Mouse (Mus musculus): Measurements from ENCODE around the gene Serpina5. TPM values are rescaled to one million over a fixed set of nuclear protein-coding genes. Genes with fewer than 3 reads are reported as not detected.

Gene Serpina5
- polyA plus RNA-seq (2016; fragmentation: Nextera tagmentation; extraction: Ambion mirVana), result not detected in 2 replicates

DNA sequence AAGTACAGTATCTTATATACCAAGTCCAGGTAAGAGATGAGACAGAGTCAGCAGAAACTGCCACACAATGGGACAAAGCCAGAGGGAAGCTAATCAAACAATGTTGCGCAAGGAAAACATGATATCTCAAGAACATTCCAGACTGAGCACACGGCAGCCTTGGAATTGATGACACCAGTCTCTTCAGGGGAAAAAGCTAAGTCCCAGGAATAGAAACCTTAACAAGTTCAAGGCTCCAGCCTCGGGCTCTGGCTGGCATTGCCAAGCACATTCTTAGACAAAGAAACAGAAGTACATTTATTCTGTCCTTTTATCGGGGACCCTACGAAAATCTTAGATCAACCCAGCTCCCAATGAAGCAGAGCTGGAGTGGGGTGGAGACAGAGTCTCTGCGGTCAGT, at the start of gene Serpina5:
Gene Serpina5, plus strand, starts transcription at position 346 of the 400 bp plus-strand sequence.
- Histone ChIP-seq H3K27ac (no peak within 1 kb of the TSS), H3K36me3 (replicated peaks) (no peaks in the 10 kb centered on the region), H3K4me3 (replicated peaks) (no peak within 1 kb of the TSS), H3K4me1 (no peaks in the 10 kb centered on the region), H3K27me3 (no peaks in the 10 kb centered on the region), H3K9ac (no peak within 1 kb of the TSS), H3K4me2 (no peak within 1 kb of the TSS), H3K9me3 (no peaks in the 10 kb centered on the region)
- 89% methylated on average over 6 of the region's 6 CpGs for WGBS
- ATAC-seq (ENCODE audit: low FRiP score), result no peak

DNA sequence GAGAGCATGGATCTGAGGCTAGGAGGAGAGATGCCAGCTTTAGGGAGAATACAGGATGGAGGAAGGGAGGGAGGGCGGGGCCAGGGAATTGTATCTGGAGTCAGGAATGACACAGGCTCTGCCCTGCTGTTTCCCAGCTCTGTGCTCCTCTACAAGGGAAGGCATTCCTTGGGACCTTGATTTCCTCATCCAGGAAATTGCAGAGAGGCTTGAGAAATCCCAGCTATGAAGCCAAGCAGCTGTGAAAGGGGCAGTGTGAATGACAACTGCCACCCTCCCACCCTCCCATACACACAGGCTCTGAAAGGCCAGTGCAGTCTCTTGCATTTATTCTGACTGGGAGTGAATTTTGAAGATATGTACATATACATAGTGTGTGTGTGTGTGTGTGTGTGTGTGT, 46.9 kb upstream of the Serpina5 start:
- 58% methylated on average over 1 of the region's 1 CpGs for WGBS
- no peak for ATAC-seq (ENCODE audit: low FRiP score)
- no peak overlapping the region for H3K4me3 ChIP-seq (replicated peaks)
- no peaks in the 10 kb centered on the region for H3K9me3 ChIP-seq
- H3K4me1 ChIP-seq, result no peaks in the 10 kb centered on the region
- no peaks in the 10 kb centered on the region for H3K36me3 ChIP-seq (replicated peaks)
- H3K9ac ChIP-seq, result no peak overlapping the region
- no peaks in the 10 kb centered on the region for H3K27me3 ChIP-seq
- no peak overlapping the region for H3K4me2 ChIP-seq
- H3K27ac ChIP-seq, result no peak overlapping the region

DNA sequence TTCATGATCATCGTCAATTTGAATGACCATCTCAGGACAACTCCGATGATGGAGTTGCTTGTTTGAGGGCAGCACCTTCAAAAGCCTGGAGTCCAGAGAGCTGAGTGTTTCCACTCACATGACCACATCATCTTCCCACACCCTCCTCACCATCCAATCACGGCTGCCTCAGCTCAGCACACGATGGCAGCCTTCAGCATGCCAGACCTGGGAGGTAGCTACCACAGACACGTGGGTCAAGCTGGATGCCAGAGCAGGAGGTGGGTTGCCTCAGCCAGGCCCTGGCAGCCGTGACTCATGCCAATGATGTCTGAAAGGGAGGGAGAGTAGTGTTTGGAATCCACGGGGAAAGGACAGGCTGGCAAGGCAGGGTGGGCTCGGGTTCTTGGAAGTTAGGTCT, 45.2 kb upstream of the Serpina5 start:
- Histone ChIP-seq H3K9me3 (no peaks in the 10 kb centered on the region), H3K4me2 (no peak overlapping the region), H3K9ac (no peak overlapping the region), H3K27ac (no peak overlapping the region), H3K27me3 (no peaks in the 10 kb centered on the region), H3K4me3 (replicated peaks) (no peak overlapping the region), H3K4me1 (no peaks in the 10 kb centered on the region), H3K36me3 (replicated peaks) (no peaks in the 10 kb centered on the region)
- no peak for ATAC-seq (ENCODE audit: low FRiP score)
- WGBS, result 87% methylated on average over 8 of the region's 8 CpGs

DNA sequence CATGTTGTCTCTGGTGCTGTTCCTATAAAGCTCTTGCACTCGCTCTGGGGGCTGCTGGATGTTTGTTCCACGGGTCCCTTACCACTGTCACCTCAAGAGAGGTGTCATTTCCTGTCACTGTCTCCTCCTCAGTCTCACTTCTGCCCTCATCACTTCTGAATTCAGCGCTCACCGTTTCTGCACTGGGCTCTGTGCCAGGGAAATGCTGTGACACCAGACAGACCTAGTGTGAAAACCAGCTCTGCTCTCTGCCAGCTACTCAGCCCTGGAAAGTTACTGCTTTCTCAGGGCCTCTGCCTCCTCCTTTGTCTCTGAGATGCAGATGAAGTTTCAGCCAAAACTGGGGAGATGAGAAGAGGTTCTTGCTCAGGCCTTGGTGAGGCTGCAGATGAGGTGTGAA, 43.9 kb upstream of the Serpina5 start:
- H3K27me3 ChIP-seq, result no peaks in the 10 kb centered on the region
- H3K9me3 ChIP-seq, result no peaks in the 10 kb centered on the region
- WGBS, result 53% methylated on average over 4 of the region's 4 CpGs
- no peaks in the 10 kb centered on the region for H3K4me1 ChIP-seq
- no peak for ATAC-seq (ENCODE audit: low FRiP score)
- H3K36me3 ChIP-seq (replicated peaks), result no peaks in the 10 kb centered on the region
- H3K27ac ChIP-seq, result no peak overlapping the region
- no peak overlapping the region for H3K9ac ChIP-seq
- no peak overlapping the region for H3K4me3 ChIP-seq (replicated peaks)
- H3K4me2 ChIP-seq, result no peak overlapping the region

DNA sequence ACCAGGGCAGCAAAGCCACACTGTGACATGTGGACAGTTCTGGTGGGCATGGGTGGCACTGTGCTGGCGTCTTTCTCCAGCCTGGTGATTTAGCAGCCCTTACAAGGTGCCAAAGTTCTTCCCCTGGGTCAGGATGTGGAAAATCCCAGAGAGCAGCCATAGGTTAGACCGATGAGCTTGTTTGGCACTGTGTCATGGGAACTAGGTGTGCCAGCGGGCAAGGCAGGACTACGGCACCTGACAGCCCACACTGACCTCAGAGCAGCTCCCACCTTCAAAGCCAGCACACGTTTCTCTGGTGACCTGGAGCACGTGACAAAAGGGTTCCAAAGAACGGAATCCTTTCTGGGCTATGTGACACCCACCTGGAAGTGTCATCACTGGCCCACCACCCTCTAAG, 43.4 kb upstream of the Serpina5 start:
- Histone ChIP-seq H3K9ac (no peak overlapping the region), H3K4me3 (replicated peaks) (no peak overlapping the region), H3K4me1 (no peaks in the 10 kb centered on the region), H3K9me3 (no peaks in the 10 kb centered on the region), H3K36me3 (replicated peaks) (no peaks in the 10 kb centered on the region), H3K27ac (no peak overlapping the region), H3K4me2 (no peak overlapping the region), H3K27me3 (no peaks in the 10 kb centered on the region)
- WGBS, result 86% methylated on average over 7 of the region's 7 CpGs
- no peak for ATAC-seq (ENCODE audit: low FRiP score)

DNA sequence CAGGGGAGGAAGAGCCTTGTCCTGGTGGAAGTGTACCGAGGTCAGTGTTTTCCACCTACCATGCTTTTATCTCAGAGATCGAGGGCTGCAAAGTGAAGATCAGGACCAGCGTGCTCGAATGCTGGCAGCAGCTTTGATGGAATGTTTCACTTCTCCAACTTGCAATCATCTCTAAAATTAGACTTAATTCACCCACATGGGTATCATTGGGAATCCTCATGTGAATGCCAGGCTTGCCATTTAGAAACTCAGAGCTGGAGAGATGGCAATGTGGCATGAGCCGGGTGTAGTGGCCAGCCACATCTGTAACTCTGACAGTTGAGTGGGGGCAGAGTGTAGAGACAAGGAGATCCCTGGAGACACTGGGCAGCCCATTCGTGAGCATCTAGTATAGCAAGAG, 40.8 kb upstream of the Serpina5 start:
- Histone ChIP-seq H3K27ac (no peak overlapping the region), H3K27me3 (no peaks in the 10 kb centered on the region), H3K9me3 (no peaks in the 10 kb centered on the region), H3K4me3 (replicated peaks) (no peak overlapping the region), H3K4me1 (no peaks in the 10 kb centered on the region), H3K36me3 (replicated peaks) (no peaks in the 10 kb centered on the region), H3K9ac (no peak overlapping the region), H3K4me2 (no peak overlapping the region)
- WGBS, result 90% methylated on average over 6 of the region's 6 CpGs
- ATAC-seq (ENCODE audit: low FRiP score), result no peak

DNA sequence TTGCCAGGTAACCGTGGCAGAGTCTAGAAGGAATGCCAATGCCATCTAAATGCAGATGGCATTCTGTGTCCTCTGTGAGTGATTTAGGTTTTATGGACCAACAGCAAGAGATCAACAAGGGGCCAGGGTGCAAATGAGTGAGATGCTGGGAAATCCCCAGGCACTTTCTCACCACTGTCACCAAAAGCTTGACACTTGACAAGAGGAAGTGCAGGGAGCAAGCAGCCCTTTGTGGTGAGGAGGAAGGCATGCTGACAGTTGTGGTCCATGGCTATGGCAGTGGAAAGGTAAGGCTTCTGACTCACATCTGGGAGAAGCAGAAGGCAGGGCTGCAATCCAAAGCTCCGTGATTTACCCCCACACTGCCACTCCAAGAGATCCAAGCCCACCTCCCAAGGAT, 39.1 kb upstream of the Serpina5 start:
- ATAC-seq (ENCODE audit: low FRiP score), result no peak
- Histone ChIP-seq H3K27ac (no peak overlapping the region), H3K4me1 (no peaks in the 10 kb centered on the region), H3K4me2 (no peak overlapping the region), H3K4me3 (replicated peaks) (no peak overlapping the region), H3K9me3 (no peaks in the 10 kb centered on the region), H3K27me3 (no peaks in the 10 kb centered on the region), H3K9ac (no peak overlapping the region), H3K36me3 (replicated peaks) (no peaks in the 10 kb centered on the region)
- 74% methylated on average over 2 of the region's 2 CpGs for WGBS

DNA sequence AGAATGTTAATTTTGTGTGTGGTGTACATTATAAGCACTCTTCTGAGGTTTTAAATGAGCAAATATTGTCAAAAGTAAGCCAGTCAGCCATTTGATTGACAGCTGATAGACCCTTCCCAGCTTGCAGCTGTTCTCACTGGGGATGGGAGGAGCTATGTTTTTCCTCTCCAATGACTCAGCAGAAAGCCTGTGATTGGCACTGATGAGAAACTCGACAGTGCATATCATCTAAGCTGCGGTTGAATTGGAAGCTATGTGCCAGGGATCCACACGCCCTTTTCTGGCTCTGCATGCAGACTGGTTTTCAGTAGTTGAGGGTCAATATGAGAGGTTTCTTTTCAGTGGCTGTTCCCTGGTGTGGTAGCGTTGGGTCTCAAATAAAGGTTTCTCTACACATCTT, 36.4 kb upstream of the Serpina5 start:
- H3K27me3 ChIP-seq, result no peaks in the 10 kb centered on the region
- H3K4me2 ChIP-seq, result no peak overlapping the region
- no peaks in the 10 kb centered on the region for H3K4me1 ChIP-seq
- H3K4me3 ChIP-seq (replicated peaks), result no peak overlapping the region
- no peak overlapping the region for H3K9ac ChIP-seq
- H3K36me3 ChIP-seq (replicated peaks), result no peaks in the 10 kb centered on the region
- WGBS, result 57% methylated on average over 4 of the region's 4 CpGs
- H3K9me3 ChIP-seq, result no peaks in the 10 kb centered on the region
- no peak overlapping the region for H3K27ac ChIP-seq
- no peak for ATAC-seq (ENCODE audit: low FRiP score)

DNA sequence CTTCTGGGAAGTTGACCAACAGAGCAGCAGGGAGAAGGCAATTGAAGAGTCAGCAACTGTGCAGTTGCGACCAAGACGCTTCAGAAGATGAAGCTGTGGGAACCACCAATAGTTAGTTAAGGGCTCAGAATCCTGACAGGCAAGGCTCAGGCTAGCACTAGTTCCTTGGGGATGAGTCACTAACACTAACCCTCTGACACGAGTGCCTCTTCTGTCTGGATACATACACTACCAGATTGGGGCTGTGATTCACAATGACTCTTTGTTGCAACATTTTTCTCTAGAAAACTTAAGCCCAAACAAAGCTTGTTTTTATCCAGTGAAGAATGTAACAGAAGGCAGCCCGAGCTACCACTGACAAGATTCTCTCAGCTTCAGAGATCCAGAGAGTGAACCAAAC, 35.9 kb upstream of the Serpina5 start:
- WGBS, result 83% methylated on average over 4 of the region's 4 CpGs
- H3K27me3 ChIP-seq, result no peaks in the 10 kb centered on the region
- no peaks in the 10 kb centered on the region for H3K36me3 ChIP-seq (replicated peaks)
- H3K9me3 ChIP-seq, result no peaks in the 10 kb centered on the region
- no peak overlapping the region for H3K27ac ChIP-seq
- no peaks in the 10 kb centered on the region for H3K4me1 ChIP-seq
- no peak overlapping the region for H3K9ac ChIP-seq
- no peak overlapping the region for H3K4me3 ChIP-seq (replicated peaks)
- ATAC-seq (ENCODE audit: low FRiP score), result no peak
- no peak overlapping the region for H3K4me2 ChIP-seq

DNA sequence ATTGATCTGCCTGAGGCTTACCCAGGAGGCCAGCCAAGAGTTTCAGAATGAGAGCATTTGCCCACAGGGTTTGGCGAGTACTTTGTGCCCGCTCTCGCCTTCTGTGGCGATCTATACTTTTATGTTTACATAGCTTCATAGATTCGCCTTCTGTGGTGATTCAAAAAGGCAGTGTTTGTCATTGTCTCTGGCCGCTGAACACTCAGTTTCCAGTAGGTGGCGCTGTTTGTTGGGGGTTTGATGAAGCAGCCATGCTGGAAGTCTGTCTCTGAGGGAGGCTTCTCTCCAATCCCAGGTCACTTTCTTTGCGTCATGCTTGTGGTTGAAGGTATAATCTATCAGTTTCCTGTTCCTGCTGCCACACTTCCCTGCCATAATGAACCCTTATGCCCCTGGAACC, 34.7 kb upstream of the Serpina5 start:
- H3K36me3 ChIP-seq (replicated peaks), result no peaks in the 10 kb centered on the region
- ATAC-seq (ENCODE audit: low FRiP score), result 0 out of 2 replicates have a peak, but pooled peaks have one; percentile 20
- no peak overlapping the region for H3K4me2 ChIP-seq
- no peaks in the 10 kb centered on the region for H3K9me3 ChIP-seq
- H3K9ac ChIP-seq, result no peak overlapping the region
- H3K4me3 ChIP-seq (replicated peaks), result no peak overlapping the region
- H3K27me3 ChIP-seq, result no peaks in the 10 kb centered on the region
- H3K27ac ChIP-seq, result no peak overlapping the region
- 30% methylated on average over 8 of the region's 8 CpGs for WGBS
- H3K4me1 ChIP-seq, result no peaks in the 10 kb centered on the region

DNA sequence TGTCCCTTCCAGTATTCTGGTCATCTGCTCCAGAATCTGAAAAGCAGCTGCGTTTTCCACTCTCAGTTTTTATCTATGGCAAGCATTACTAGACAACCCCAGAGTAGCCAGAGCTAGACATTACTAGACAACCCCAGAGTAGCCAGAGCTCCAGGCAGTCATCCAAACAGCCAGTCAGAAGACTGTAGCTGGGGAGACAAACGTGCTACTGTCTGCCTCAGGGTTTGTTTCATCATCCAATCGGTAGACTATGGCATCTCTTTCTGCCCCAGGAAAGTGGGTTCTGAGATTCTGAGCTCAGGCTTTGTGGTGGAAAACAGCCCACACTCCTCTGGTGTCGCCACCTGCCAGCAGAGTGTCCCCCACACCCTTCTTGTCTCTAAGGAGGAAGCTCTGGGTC, 33.4 kb upstream of the Serpina5 start:
- 31% methylated on average over 4 of the region's 4 CpGs for WGBS
- Histone ChIP-seq H3K36me3 (replicated peaks) (no peaks in the 10 kb centered on the region), H3K9me3 (no peaks in the 10 kb centered on the region), H3K27me3 (no peaks in the 10 kb centered on the region), H3K27ac (no peak overlapping the region), H3K4me1 (no peaks in the 10 kb centered on the region), H3K9ac (no peak overlapping the region), H3K4me3 (replicated peaks) (0 out of 2 replicates have a peak overlapping the region, but pooled peaks have one; percentile 7), H3K4me2 (peak overlapping the region; percentile 34)
- ATAC-seq (ENCODE audit: low FRiP score), result peak; percentile 72; the same call in 1 of the 2 replicates

DNA sequence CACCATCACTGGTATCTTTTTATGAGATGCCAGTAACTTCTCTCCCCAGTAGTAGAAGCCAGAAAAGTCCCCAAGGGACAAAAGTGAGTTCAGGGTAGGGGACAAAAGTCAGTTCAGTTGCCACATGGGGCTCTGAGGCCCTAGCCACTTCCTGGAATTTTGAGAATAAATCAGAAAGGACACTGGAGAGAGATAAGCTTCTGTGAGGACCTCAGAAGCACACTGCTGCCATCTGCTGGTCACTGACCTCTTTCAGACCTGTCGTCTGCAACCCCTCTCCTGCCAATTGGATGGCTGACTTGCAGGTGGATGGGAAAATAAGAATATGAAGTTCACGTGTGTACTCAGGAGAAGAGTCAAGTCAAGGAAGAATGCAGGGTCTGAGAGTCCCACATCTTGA, 31.3 kb upstream of the Serpina5 start:
- Histone ChIP-seq H3K27me3 (no peaks in the 10 kb centered on the region), H3K36me3 (replicated peaks) (no peaks in the 10 kb centered on the region), H3K27ac (no peak overlapping the region), H3K9me3 (no peaks in the 10 kb centered on the region), H3K4me1 (no peaks in the 10 kb centered on the region), H3K4me3 (replicated peaks) (no peak overlapping the region), H3K9ac (no peak overlapping the region), H3K4me2 (no peak overlapping the region)
- peak; percentile 42; the same call in 1 of the 2 replicates for ATAC-seq (ENCODE audit: low FRiP score)
- 13% methylated on average over 2 of the region's 2 CpGs for WGBS

DNA sequence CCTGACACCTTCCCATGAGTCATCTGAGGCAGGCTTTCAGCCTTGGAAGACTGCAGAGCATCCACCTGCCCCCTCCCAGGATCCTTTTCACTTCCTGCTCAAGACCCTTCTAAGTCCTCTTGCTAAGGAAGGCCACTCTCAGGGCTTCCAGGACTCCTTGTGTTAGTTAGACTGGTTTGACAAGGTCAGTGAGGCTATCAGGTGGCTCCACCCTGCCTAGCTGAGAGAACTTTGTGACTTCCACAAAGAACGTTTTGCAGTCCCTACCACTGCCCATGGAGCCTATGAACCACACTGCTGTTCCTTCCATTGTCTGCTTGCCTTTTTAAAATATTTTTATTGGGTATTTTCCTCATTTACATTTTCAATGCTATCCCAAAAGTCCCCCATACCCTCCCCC, 29.2 kb upstream of the Serpina5 start:
- Histone ChIP-seq H3K9me3 (no peaks in the 10 kb centered on the region), H3K9ac (no peak overlapping the region), H3K27ac (no peak overlapping the region), H3K27me3 (no peaks in the 10 kb centered on the region), H3K4me2 (no peak overlapping the region), H3K4me1 (no peaks in the 10 kb centered on the region), H3K36me3 (replicated peaks) (no peaks in the 10 kb centered on the region), H3K4me3 (replicated peaks) (no peak overlapping the region)
- WGBS, result 52% methylated on average over 1 of the region's 1 CpGs
- ATAC-seq (ENCODE audit: low FRiP score), result no peak

DNA sequence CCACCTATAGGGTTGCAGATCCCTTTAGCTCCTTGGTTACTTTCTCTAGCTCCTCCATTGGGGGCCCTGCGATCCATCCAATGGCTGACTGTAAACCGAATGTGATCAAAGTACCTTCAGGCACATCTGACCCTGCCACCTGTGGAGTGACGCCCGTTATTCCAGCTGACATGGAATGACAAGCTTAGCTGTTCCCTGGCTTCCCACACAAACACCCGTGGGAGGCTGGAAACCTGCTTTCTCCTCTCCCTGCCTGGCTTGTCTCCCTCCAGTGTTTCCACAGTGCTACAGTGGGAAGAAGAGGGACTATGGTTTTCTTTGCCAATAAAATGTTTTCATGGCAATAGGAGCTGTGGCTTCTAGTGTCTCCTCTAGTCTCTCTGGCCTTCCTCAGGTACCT, 28.6 kb upstream of the Serpina5 start:
- no peak for ATAC-seq (ENCODE audit: low FRiP score)
- WGBS, result 61% methylated on average over 5 of the region's 5 CpGs
- no peak overlapping the region for H3K27ac ChIP-seq
- no peaks in the 10 kb centered on the region for H3K27me3 ChIP-seq
- no peak overlapping the region for H3K9ac ChIP-seq
- no peak overlapping the region for H3K4me2 ChIP-seq
- H3K4me1 ChIP-seq, result no peaks in the 10 kb centered on the region
- H3K9me3 ChIP-seq, result no peaks in the 10 kb centered on the region
- no peaks in the 10 kb centered on the region for H3K36me3 ChIP-seq (replicated peaks)
- no peak overlapping the region for H3K4me3 ChIP-seq (replicated peaks)
